Mouse (Mus musculus): ENCODE data around the gene Slc30a1.
A peak's percentile ranks its signal among the peaks of the same experiment; 100 is the strongest.

The Slc30a1 gene

GRCm38 (mm10) chr1:191896806-191897552, 9.6 kb upstream of the Slc30a1 start:
- no peak for DNase-seq (ENCODE audit: low read depth, low spot score)

GRCm38 (mm10) chr1:191905637-191906533, 682 bp upstream of the Slc30a1 start:
- peak; percentile 32 for DNase-seq (ENCODE audit: low read depth, low spot score)

- peak; percentile 66 for DNase-seq (ENCODE audit: low read depth, low spot score)
These were observed 854 bp downstream of the Slc30a1 start for GRCm38 (mm10) chr1:191907431-191907810.

GRCm38 (mm10) chr1:191908906-191909305, 2.3 kb downstream of the Slc30a1 start:
- DNase-seq (ENCODE audit: low read depth, low spot score): no peak

GRCm38 (mm10) chr1:191909316-191909715, 2.7 kb downstream of the Slc30a1 start:
- DNase-seq (ENCODE audit: low read depth, low spot score): no peak

GRCm38 (mm10) chr1:191910646-191911045, 4.1 kb downstream of the Slc30a1 start:
- DNase-seq (ENCODE audit: low read depth, low spot score): no peak

- DNase-seq (ENCODE audit: low read depth, low spot score): no peak
These were observed 4.6 kb downstream of the Slc30a1 start for GRCm38 (mm10) chr1:191911067-191911668.

DNA sequence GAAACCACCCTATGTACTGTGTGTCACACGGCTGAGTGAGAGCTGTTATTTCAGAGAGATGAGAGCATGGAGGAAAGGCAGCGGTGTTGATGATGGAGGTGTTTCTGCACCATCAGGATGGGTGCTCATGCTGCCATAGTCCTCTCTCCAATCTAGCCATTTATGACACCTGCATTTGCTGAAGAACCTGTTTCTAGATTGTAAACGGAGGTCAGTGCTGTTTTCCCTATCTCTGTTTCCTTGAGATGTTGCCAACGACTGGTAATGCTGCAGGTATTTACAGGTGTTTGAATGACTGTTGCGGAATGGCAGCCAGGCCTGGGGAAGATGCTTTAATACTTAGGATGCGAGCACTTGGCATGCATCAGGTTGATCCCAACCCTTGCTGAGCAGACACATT, 8.1 kb downstream of the Slc30a1 start:
- no peak for DNase-seq (ENCODE audit: low read depth, low spot score)

DNA sequence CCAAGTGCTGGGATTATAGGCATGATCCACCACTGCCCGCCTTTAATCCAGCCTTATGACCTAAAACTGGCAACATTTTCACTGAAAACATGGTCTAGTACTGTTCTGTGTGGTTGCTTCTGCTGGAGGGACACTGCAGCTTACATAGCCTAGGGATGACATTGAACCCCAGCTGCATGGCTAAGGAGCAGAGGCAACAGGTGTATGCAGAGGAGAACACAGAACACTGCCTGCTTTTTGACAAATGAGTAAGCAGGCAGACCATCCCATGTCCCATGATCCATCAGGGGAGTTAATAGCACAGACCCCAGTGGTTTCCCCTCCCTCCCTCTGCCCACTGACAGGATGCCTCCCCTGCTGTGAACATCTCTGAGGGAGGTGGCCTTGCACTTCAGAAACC, 9.0 kb downstream of the Slc30a1 start:
- DNase-seq (ENCODE audit: low read depth, low spot score): no peak

GRCm38 (mm10) chr1:191916876-191917275, 10.3 kb downstream of the Slc30a1 start:
- no peak for DNase-seq (ENCODE audit: low read depth, low spot score)

DNA sequence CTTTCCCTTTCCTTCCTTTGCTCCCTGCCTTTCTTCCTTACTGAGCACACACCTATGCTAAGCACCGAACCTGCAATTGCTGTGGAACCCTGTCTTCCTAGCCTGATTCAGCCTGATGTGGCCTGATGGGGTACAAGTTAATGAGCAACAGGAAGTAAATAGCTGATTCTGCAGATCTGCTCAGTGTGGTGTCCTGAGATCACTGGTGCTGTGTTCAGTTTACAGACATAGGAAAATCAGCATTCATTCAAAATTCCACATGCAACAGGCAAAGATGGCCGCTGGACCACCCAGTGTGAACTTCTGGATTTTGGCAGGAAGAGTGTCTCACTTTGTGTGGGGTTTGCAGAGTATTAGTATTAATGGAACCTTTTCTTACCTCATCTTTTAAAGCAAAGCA, 12.8 kb downstream of the Slc30a1 start:
- DNase-seq (ENCODE audit: low read depth, low spot score): no peak

DNA sequence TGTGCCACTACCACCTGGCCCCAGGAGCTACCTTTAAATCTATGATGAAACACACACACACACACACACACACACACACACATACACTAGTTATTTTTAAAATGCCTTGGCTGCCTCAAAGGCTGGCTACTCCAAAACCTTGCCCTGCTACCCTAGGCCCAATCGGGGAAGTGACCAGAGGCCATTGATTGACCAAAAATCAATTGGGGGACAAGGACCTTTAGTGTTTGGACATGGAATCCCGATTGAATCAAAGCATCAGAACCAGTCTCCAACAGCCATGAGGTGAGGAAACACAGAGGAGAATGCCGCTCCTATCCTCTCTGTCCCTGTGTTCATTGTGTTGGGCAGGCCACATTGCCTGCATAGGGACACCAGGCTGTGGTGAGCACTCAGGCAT, 15.1 kb downstream of the Slc30a1 start:
- DNase-seq (ENCODE audit: low read depth, low spot score): no peak

- DNase-seq (ENCODE audit: low read depth, low spot score): no peak
These were observed 18.9 kb downstream of the Slc30a1 start for GRCm38 (mm10) chr1:191925496-191925895.

DNA sequence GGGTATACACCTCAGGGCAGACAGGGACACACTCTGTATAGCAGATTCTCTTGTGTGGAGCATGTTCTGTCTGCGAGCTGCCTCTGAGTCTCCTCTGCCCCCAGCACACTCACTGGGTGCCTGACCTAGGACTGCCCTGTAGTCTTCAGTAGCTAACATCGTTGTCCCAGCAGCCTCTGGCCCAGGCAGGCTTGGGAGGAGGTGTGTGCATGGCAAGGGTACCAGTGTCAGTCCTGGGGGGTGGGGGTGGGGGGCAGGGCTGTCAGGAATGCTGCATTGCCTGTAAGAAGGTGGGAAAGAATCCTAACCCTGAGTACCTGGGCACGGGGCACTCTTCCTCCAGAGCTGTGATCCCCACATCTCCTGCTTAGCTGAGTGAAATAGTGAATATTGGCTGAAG, 20.1 kb downstream of the Slc30a1 start:
- DNase-seq (ENCODE audit: low read depth, low spot score): no peak

DNA sequence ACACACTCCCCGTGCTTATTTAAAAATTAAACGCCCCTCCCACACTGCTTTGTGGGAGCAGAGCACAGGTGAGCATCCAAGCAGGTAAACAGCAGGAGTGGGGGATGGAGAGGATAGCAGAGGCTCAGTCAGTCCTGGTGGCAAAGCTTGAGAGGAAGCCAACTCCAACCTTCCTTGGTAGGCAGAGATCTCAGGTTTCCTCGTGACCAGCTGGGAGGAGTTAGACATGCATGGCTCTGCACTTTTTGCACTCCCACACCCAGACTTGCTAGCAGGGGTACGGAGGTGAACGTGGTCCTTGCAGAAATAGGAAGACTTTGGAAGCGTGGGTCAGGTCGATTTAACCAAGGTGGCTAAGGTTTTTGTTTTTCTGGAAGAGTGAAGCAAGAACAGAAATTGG, 21.8 kb downstream of the Slc30a1 start:
- no peak for DNase-seq (ENCODE audit: low read depth, low spot score)

DNA sequence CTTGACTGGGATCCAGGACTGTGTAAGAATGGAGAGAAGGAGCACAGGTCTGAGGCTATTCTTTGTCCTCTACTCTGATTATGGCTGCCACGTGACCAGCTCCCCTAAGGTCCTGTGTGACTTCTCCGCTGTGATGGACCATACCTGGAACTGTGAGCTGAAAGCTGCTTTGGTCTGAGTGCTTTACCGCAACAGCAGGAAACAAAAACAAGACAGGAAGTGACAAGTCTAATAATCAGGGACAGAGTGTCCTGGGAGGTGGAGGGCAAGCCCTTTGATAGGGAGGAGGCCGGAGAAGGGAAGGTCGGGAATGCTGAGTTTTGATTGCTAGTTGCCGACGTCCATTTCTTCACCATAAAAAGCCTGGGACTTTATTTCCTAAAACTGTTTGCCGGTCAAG, 22.5 kb downstream of the Slc30a1 start:
- no peak for DNase-seq (ENCODE audit: low read depth, low spot score)

DNA sequence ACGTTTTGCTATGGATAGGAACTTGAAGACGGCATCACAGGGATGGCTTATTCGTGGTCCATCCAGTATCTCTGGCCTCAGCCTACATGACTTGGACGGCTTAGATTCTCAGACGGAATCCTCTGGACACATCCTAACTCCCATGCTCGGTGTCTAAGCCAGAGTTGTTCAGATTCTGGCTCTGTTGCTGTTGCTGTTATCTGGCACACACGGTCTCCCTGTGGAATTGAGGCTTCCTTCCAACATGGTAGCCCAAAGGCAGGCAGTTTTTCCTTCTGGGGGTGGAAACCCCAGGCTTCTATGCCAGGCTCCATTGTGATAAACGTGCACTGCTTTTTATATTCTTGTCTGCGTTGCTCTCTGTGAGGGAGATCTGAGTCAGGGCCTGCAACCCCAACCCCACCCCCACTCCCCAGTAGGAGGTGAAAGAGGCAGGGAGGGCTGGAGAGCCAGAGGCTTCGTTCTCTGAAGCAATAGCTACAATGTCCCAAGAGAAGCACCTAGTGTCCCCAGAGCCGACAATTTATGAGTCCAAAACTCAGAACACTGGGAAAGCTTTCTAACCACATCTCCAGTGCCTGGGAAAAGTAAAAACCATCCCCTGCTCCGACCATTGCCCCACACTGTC, 23.4 kb downstream of the Slc30a1 start:
- no peak for DNase-seq (ENCODE audit: low read depth, low spot score)

GRCm38 (mm10) chr1:191930525-191931105, 24.0 kb downstream of the Slc30a1 start:
- no peak for DNase-seq (ENCODE audit: low read depth, low spot score)

- no peak for DNase-seq (ENCODE audit: low read depth, low spot score)
These were observed 25.9 kb downstream of the Slc30a1 start for GRCm38 (mm10) chr1:191932286-191932985.

GRCm38 (mm10) chr1:191932986-191933632, 26.5 kb downstream of the Slc30a1 start:
- no peak for DNase-seq (ENCODE audit: low read depth, low spot score)
